Comparison of ENCODE assay signal across 8 mouse cellular contexts in the genomic region with DNA sequence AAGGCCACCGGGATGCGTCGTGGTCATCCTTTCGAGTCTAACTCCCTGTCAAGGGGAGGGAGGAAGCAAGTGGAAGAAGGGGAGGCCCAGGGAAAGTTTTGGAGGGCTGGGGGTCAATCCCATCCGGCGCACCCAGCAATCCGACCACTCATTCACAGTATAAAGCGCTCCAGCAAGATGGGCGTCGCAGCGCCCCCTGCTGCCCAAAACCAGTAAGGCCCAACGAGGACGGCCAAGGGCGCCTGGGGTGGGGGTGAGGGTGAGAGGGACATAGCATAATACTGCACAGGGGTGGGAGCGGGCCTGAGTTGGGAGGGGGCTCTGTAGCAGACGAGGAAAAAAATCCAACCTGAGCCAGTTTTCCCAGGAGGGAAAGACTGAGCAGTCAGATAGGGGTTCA. TPM values are rescaled to one million over a fixed set of nuclear protein-coding genes. Genes with fewer than 3 reads are reported as not detected.
A peak's percentile ranks its signal among the peaks of the same experiment; 100 is the strongest.
DNase-seq lines count a peak whose midpoint lies in the region; ATAC-seq and TF ChIP-seq lines count a peak whose summit lies in the region.

No protein-coding gene starts in this region.

- H3K36me3 ChIP-seq in ES-E14 (ENCODE audit: control insufficient read depth, insufficient read depth, low read length, poor library complexity, severe bottlenecking), result no peaks in the 10 kb centered on the region
- H3K36me3 ChIP-seq in forebrain, embryonic 16.5 days (ENCODE audit: control insufficient read depth, insufficient read depth), result no peaks in the 10 kb centered on the region
- no peaks in the 10 kb centered on the region for H3K36me3 ChIP-seq in hindbrain, embryonic 10.5 days

- ATAC-seq in forebrain, embryonic 16.5 days, result no peak
- peak; percentile 36 for ATAC-seq in megakaryocyte, adult 5-6 weeks (ENCODE audit: poor library complexity, severe bottlenecking)
- ATAC-seq in megakaryocyte-erythroid progenitor cell, adult 5-6 weeks (replicated peaks; ENCODE audit: low FRiP score, low TSS enrichment, poor library complexity, severe bottlenecking), result no peak

- peaks cover 56% of the 10 kb centered on the region for H3K27me3 ChIP-seq in forebrain, embryonic 16.5 days (replicated peaks; ENCODE audit: control insufficient read depth, insufficient read depth, low read length)
- H3K27me3 ChIP-seq in hindbrain, embryonic 10.5 days (ENCODE audit: insufficient read depth, poor library complexity, severe bottlenecking), result peaks cover 67% of the 10 kb centered on the region

- H3K4me1 ChIP-seq in ES-E14 (ENCODE audit: control insufficient read depth in 2 of 2, insufficient read depth in 2 of 2, low read length in 2 of 2, poor library complexity in 1 of 2), result peaks cover 0 to 11% of the 10 kb centered on the region in 2 experiments; a peak in 1 of 4 replicates
- H3K4me1 ChIP-seq in forebrain, embryonic 16.5 days (replicated peaks; ENCODE audit: control insufficient read depth, insufficient read depth, low read length), result peaks cover 39% of the 10 kb centered on the region
- H3K4me1 ChIP-seq in hindbrain, embryonic 10.5 days (replicated peaks), result peaks cover 51% of the 10 kb centered on the region

- DNase-seq in ES-E14 (ENCODE audit: low read depth, low spot score), result peak; percentile 79
- peak; percentile 61 for DNase-seq in brain, embryonic 14.5 days (ENCODE audit: low read depth)
- peak; percentile 88 for DNase-seq in hindbrain, embryonic 10.5 days (ENCODE audit: low spot score)
- peak; percentile 60 to 74 for DNase-seq in layer of hippocampus, postnatal 36 days
- DNase-seq in right cerebral cortex, postnatal 14 days, result peak; percentile 71

- no peak for TF ChIP-seq POLR2A in brain, embryonic 14.5 days (IDR thresholded peaks at IDR 0.05; ENCODE audit: borderline replicate concordance, extremely low read depth, insufficient read depth, insufficient read length, poor library complexity, severe bottlenecking)

- peak overlapping the region in 1 of 2 experiments; percentile 14; a peak in 1 of 4 replicates for H3K4me3 ChIP-seq in ES-E14 (ENCODE audit: insufficient read depth in 1 of 2, low read depth in 1 of 2, low read length in 2 of 2, poor library complexity in 1 of 2, severe bottlenecking in 1 of 2)
- H3K4me3 ChIP-seq in forebrain, embryonic 16.5 days (replicated peaks; ENCODE audit: low read length), result peak overlapping the region; percentile 5; the same call in 1 of the 2 replicates
- peak overlapping the region; percentile 48 for H3K4me3 ChIP-seq in hindbrain, embryonic 10.5 days

- WGBS in forebrain, embryonic 16.5 days, result under 1% methylated on average over 16 of the region's 16 CpGs
- under 1% methylated on average over 16 of the region's 16 CpGs for WGBS in hindbrain, embryonic 10.5 days

- in situ Hi-C loops in ES-E14 (cut with MboI; ENCODE audit: low sequenced_read_pairs in 2 of 2, unreplicated experiment in 2 of 2), result no loop called here

- H3K9me3 ChIP-seq in ES-E14 (ENCODE audit: control insufficient read depth, insufficient read depth, low read depth, low read length), result no peaks in the 10 kb centered on the region
- no peaks in the 10 kb centered on the region for H3K9me3 ChIP-seq in forebrain, embryonic 16.5 days (ENCODE audit: control insufficient read depth, low read length)
- no peaks in the 10 kb centered on the region for H3K9me3 ChIP-seq in hindbrain, embryonic 10.5 days

- TF ChIP-seq CTCF in brain, embryonic 14.5 days (IDR thresholded peaks at IDR 0.05; ENCODE audit: borderline replicate concordance, extremely low read depth, insufficient read depth, insufficient read length), result peak; percentile 88

- no peak overlapping the region for H3K9ac ChIP-seq in ES-E14 (ENCODE audit: insufficient read depth, low read depth, low read length, poor library complexity, severe bottlenecking)
- H3K9ac ChIP-seq in forebrain, embryonic 16.5 days (replicated peaks; ENCODE audit: low read depth, low read length), result 0 out of 2 replicates have a peak overlapping the region, but pooled peaks have one; percentile 15

- H3K4me2 ChIP-seq in forebrain, embryonic 16.5 days (ENCODE audit: low read length), result peak overlapping the region; percentile 29; the same call in 1 of the 2 replicates

- no peak overlapping the region for H3K27ac ChIP-seq in ES-E14 (ENCODE audit: insufficient read depth, low read depth, low read length, poor library complexity, severe bottlenecking)
- no peak overlapping the region for H3K27ac ChIP-seq in forebrain, embryonic 16.5 days (ENCODE audit: low read length)
- no peak overlapping the region for H3K27ac ChIP-seq in hindbrain, embryonic 10.5 days

TF ChIP-seq in ES-E14, 5 proteins besides CTCF, POLR2A, EP300 and RAD21:
- TF ChIP-seq MAFK (IDR thresholded peaks at IDR 0.05; ENCODE audit: insufficient read depth, low read depth, low read length) (no peak), ZNF384 (IDR thresholded peaks at IDR 0.05; ENCODE audit: low read depth, low read length) (no peak), HCFC1 (IDR thresholded peaks at IDR 0.05; ENCODE audit: borderline replicate concordance, insufficient read depth, low read length) (no peak), CHD2 (IDR thresholded peaks at IDR 0.05; ENCODE audit: low read depth, low read length) (no peak), ZC3H11A (IDR thresholded peaks at IDR 0.05; ENCODE audit: borderline replicate concordance, low read depth, low read length) (no peak)

RNA-seq across cellular contexts. Expression of a gene that starts 6.1 kb away (rescaled TPM):
- total RNA-seq in ES-E14 (2012; rRNA removed), result 5.8 and 6.3 TPM in 2 replicates
- 0.19 and 0.23 TPM in 2 replicates for polyA plus RNA-seq in brain, embryonic 14.5 days (2012; rRNA removed)
- polyA plus RNA-seq in forebrain, embryonic 16.5 days (2015; fragmentation: Nextera tagmentation; extraction: Ambion mirVana), result 0.05 and 0.10 TPM in 2 replicates
- not detected in 2 replicates for polyA plus RNA-seq in hindbrain, embryonic 10.5 days (2016; fragmentation: Nextera tagmentation; extraction: Ambion mirVana)
- 10 to 100 TPM; 12.6 to 18.8 TPM for total RNA-seq in layer of hippocampus, postnatal 36 days (2021)
- total RNA-seq in megakaryocyte, adult 5-6 weeks (2015), result 24.0 and 25.4 TPM in 2 replicates
- total RNA-seq in megakaryocyte, adult 5-6 weeks (2017), result 26.9 and 30.4 TPM in 2 replicates
- 4.2 and 4.8 TPM in 2 replicates for total RNA-seq in megakaryocyte-erythroid progenitor cell, adult 5-6 weeks (2014; fragmentation: Nextera tagmentation)
- total RNA-seq in megakaryocyte-erythroid progenitor cell, adult 5-6 weeks (2017), result 52.4 and 77.0 TPM in 2 replicates

RNA-seq across cellular contexts. Expression of a gene that starts 21.3 kb away (rescaled TPM):
- total RNA-seq in ES-E14 (2012; rRNA removed), result 9.9 and 10.8 TPM in 2 replicates
- 159 and 189 TPM in 2 replicates for polyA plus RNA-seq in brain, embryonic 14.5 days (2012; rRNA removed)
- 127 and 128 TPM in 2 replicates for polyA plus RNA-seq in forebrain, embryonic 16.5 days (2015; fragmentation: Nextera tagmentation; extraction: Ambion mirVana)
- polyA plus RNA-seq in hindbrain, embryonic 10.5 days (2016; fragmentation: Nextera tagmentation; extraction: Ambion mirVana), result 37.3 and 67.8 TPM in 2 replicates
- total RNA-seq in layer of hippocampus, postnatal 36 days (2021), result 10 to 100 TPM; 89.7 to 91.3 TPM
- 0.48 TPM in 1 of 2 replicates, not detected in the other for total RNA-seq in megakaryocyte, adult 5-6 weeks (2015)
- not detected in 2 replicates for total RNA-seq in megakaryocyte, adult 5-6 weeks (2017)
- not detected in 2 replicates for total RNA-seq in megakaryocyte-erythroid progenitor cell, adult 5-6 weeks (2014; fragmentation: Nextera tagmentation)
- not detected in 2 replicates for total RNA-seq in megakaryocyte-erythroid progenitor cell, adult 5-6 weeks (2017)

RNA-seq across cellular contexts. Expression of a gene that starts 23.9 kb away (rescaled TPM):
- total RNA-seq in ES-E14 (2012; rRNA removed), result 2.9 and 9.7 TPM in 2 replicates
- 1.1 and 1.3 TPM in 2 replicates for polyA plus RNA-seq in brain, embryonic 14.5 days (2012; rRNA removed)
- polyA plus RNA-seq in forebrain, embryonic 16.5 days (2015; fragmentation: Nextera tagmentation; extraction: Ambion mirVana), result 0.39 and 0.61 TPM in 2 replicates
- polyA plus RNA-seq in hindbrain, embryonic 10.5 days (2016; fragmentation: Nextera tagmentation; extraction: Ambion mirVana), result 0.30 and 0.42 TPM in 2 replicates
- under 1 TPM; 0.20 to 0.33 TPM for total RNA-seq in layer of hippocampus, postnatal 36 days (2021)
- not detected in 2 replicates for total RNA-seq in megakaryocyte, adult 5-6 weeks (2015)
- total RNA-seq in megakaryocyte, adult 5-6 weeks (2017), result not detected in 2 replicates
- total RNA-seq in megakaryocyte-erythroid progenitor cell, adult 5-6 weeks (2014; fragmentation: Nextera tagmentation), result not detected in 2 replicates
- total RNA-seq in megakaryocyte-erythroid progenitor cell, adult 5-6 weeks (2017), result not detected in 2 replicates

RNA-seq across cellular contexts. Expression of a gene that starts 32.2 kb away (rescaled TPM):
- 92.5 and 108 TPM in 2 replicates for total RNA-seq in ES-E14 (2012; rRNA removed)
- 66.4 and 89.0 TPM in 2 replicates for polyA plus RNA-seq in brain, embryonic 14.5 days (2012; rRNA removed)
- 38.0 and 40.3 TPM in 2 replicates for polyA plus RNA-seq in forebrain, embryonic 16.5 days (2015; fragmentation: Nextera tagmentation; extraction: Ambion mirVana)
- polyA plus RNA-seq in hindbrain, embryonic 10.5 days (2016; fragmentation: Nextera tagmentation; extraction: Ambion mirVana), result 58.8 and 62.0 TPM in 2 replicates
- total RNA-seq in layer of hippocampus, postnatal 36 days (2021), result 10 to 100 TPM; 15.2 to 21.2 TPM
- 122 and 129 TPM in 2 replicates for total RNA-seq in megakaryocyte, adult 5-6 weeks (2015)
- 180 and 227 TPM in 2 replicates for total RNA-seq in megakaryocyte, adult 5-6 weeks (2017)
- total RNA-seq in megakaryocyte-erythroid progenitor cell, adult 5-6 weeks (2014; fragmentation: Nextera tagmentation), result 19.3 and 34.8 TPM in 2 replicates
- total RNA-seq in megakaryocyte-erythroid progenitor cell, adult 5-6 weeks (2017), result 27.9 and 53.7 TPM in 2 replicates

RNA-seq across cellular contexts. Expression of a gene that starts 40.8 kb away (rescaled TPM):
- 48.0 and 53.2 TPM in 2 replicates for total RNA-seq in ES-E14 (2012; rRNA removed)
- 65.1 and 81.9 TPM in 2 replicates for polyA plus RNA-seq in brain, embryonic 14.5 days (2012; rRNA removed)
- 79.3 and 85.9 TPM in 2 replicates for polyA plus RNA-seq in forebrain, embryonic 16.5 days (2015; fragmentation: Nextera tagmentation; extraction: Ambion mirVana)
- polyA plus RNA-seq in hindbrain, embryonic 10.5 days (2016; fragmentation: Nextera tagmentation; extraction: Ambion mirVana), result 106 and 128 TPM in 2 replicates
- 10 to 100 TPM; 44.4 to 53.4 TPM for total RNA-seq in layer of hippocampus, postnatal 36 days (2021)
- total RNA-seq in megakaryocyte, adult 5-6 weeks (2015), result 18.9 and 26.4 TPM in 2 replicates
- 17.5 and 21.4 TPM in 2 replicates for total RNA-seq in megakaryocyte, adult 5-6 weeks (2017)
- total RNA-seq in megakaryocyte-erythroid progenitor cell, adult 5-6 weeks (2014; fragmentation: Nextera tagmentation), result 31.3 and 51.5 TPM in 2 replicates
- 19.8 and 23.8 TPM in 2 replicates for total RNA-seq in megakaryocyte-erythroid progenitor cell, adult 5-6 weeks (2017)
